Mouse (Mus musculus) liver, embryonic 16.5 days (tissue): ENCODE measurements around the gene Lin52. TPM values are rescaled to one million over a fixed set of nuclear protein-coding genes. Genes with fewer than 3 reads are reported as not detected.

Source experiments
- ATAC-seq: fragments of 200-750 bp; cut with Nextera tagmentation; 2 replicates; pipeline ENCODE4 v1.8.0; 2017; ENCODE audit warnings: low read depth, mild to moderate bottlenecking, moderate number of reproducible peaks, moderate library complexity
- H3K27ac ChIP-seq: fragments of 300-500 bp; sonication (generic); 2 replicates; pipeline ENCODE4 v1.5.1; 2014; ENCODE audit warnings: mild to moderate bottlenecking, low read length
- H3K27me3 ChIP-seq: fragments of 300-500 bp; sonication (generic); 2 replicates; pipeline ENCODE4 v1.6.1; 2014; ENCODE audit warnings: low read depth, low read length, mixed read lengths; ENCODE audit not compliant: control insufficient read depth, insufficient read depth
- H3K36me3 ChIP-seq: fragments of 300-500 bp; sonication (generic); 2 replicates; pipeline ENCODE4 v1.6.1; 2014; ENCODE audit warnings: mild to moderate bottlenecking; ENCODE audit not compliant: control insufficient read depth, insufficient read depth
- H3K4me1 ChIP-seq: fragments of 300-500 bp; sonication (generic); 2 replicates; pipeline ENCODE4 v1.6.1; 2014; ENCODE audit warnings: low read depth, low read length, mixed read lengths; ENCODE audit not compliant: control insufficient read depth
- H3K4me2 ChIP-seq: fragments of 300-500 bp; sonication (generic); 2 replicates; pipeline ENCODE4 v1.6.1; 2014; ENCODE audit warnings: low read depth, low read length, mixed read lengths
- H3K4me3 ChIP-seq: fragments of 300-500 bp; sonication (generic); 2 replicates; pipeline ENCODE4 v1.5.1; 2014; ENCODE audit warnings: low read depth, mild to moderate bottlenecking, low read length
- H3K9ac ChIP-seq: fragments of 300-500 bp; sonication (generic); 2 replicates; pipeline ENCODE4 v1.6.1; 2014; ENCODE audit warnings: low read depth, low read length
- H3K9me3 ChIP-seq: fragments of 300-500 bp; sonication (generic); replicated peaks from 2 replicates; pipeline ENCODE4 v1.6.1; 2016; ENCODE audit warnings: low read length; ENCODE audit not compliant: control insufficient read depth
- WGBS: fragments of 180-500 bp; shearing (Covaris S2); extraction: QIAGEN DNeasy Blood & Tissue Kit; methylation state at CpG from one replicate; pipeline ENCODE4 v1.1.7; 2014; ENCODE audit not compliant: insufficient replicate concordance; 5-methylcytosine and 5-hydroxymethylcytosine counted together
- polyA plus RNA-seq: library from polyadenylated mRNA; unstranded; fragments of >200 nt; fragmentation: Nextera tagmentation; extraction: Ambion mirVana; gene quantifications from 2 replicates; pipeline ENCODE4 v1.2.1, GENCODE M21; 2015

Lin52 gene
- polyA plus RNA-seq, 1 experiment from 2014 or later, result 10.7 TPM

- H3K9me3 ChIP-seq, result no peaks in the 10 kb centered on the region
- under 1% methylated on average over 11 of the region's 11 CpGs for WGBS
- no peak for ATAC-seq
Measured at GRCm38 (mm10) chr12:84451801-84452200, 579 bp downstream of the Lin52 start.

GRCm38 (mm10) chr12:84456911-84457310 lies 5.7 kb downstream of the Lin52 start:
- Histone ChIP-seq H3K36me3 (peaks cover 22% of the 10 kb centered on the region), H3K4me3 (no peak overlapping the region), H3K9me3 (no peaks in the 10 kb centered on the region), H3K4me1 (peaks cover 18% of the 10 kb centered on the region), H3K4me2 (no peak overlapping the region), H3K27ac (no peak overlapping the region), H3K9ac (no peak overlapping the region), H3K27me3 (no peaks in the 10 kb centered on the region)
- WGBS, result 77% methylated on average over 3 of the region's 3 CpGs
- ATAC-seq, result no peak

More at GRCm38 (mm10) chr12:84451801-84452200, 579 bp downstream of the Lin52 start:
- H3K27ac ChIP-seq, result peak overlapping the region; percentile 85
- H3K36me3 ChIP-seq, result no peaks in the 10 kb centered on the region
- H3K4me1 ChIP-seq, result peaks cover 22% of the 10 kb centered on the region
- peak overlapping the region; percentile 91 for H3K4me3 ChIP-seq
- H3K4me2 ChIP-seq, result peak overlapping the region; percentile 76
- no peaks in the 10 kb centered on the region for H3K27me3 ChIP-seq
- peak overlapping the region; percentile 71 for H3K9ac ChIP-seq

- WGBS, result 76% methylated on average over 1 of the region's 1 CpGs
Measured at GRCm38 (mm10) chr12:84459845-84460244, 8.6 kb downstream of the Lin52 start.

GRCm38 (mm10) chr12:84461416-84461815 lies 10.2 kb downstream of the Lin52 start:
- Histone ChIP-seq H3K4me3 (no peak overlapping the region), H3K27ac (no peak overlapping the region), H3K9me3 (no peaks in the 10 kb centered on the region), H3K4me1 (no peaks in the 10 kb centered on the region), H3K36me3 (peaks cover 35% of the 10 kb centered on the region), H3K9ac (no peak overlapping the region), H3K27me3 (no peaks in the 10 kb centered on the region), H3K4me2 (no peak overlapping the region)
- ATAC-seq, result no peak
- 83% methylated on average over 5 of the region's 5 CpGs for WGBS

More at GRCm38 (mm10) chr12:84459845-84460244, 8.6 kb downstream of the Lin52 start:
- H3K4me3 ChIP-seq, result no peak overlapping the region
- H3K4me1 ChIP-seq, result no peaks in the 10 kb centered on the region
- H3K9me3 ChIP-seq, result no peaks in the 10 kb centered on the region
- H3K27me3 ChIP-seq, result no peaks in the 10 kb centered on the region
- H3K27ac ChIP-seq, result no peak overlapping the region
- H3K4me2 ChIP-seq, result no peak overlapping the region
- no peak overlapping the region for H3K9ac ChIP-seq
- peaks cover 34% of the 10 kb centered on the region for H3K36me3 ChIP-seq
- ATAC-seq, result no peak

- Histone ChIP-seq H3K4me1 (no peaks in the 10 kb centered on the region), H3K9ac (no peak overlapping the region), H3K27ac (no peak overlapping the region), H3K9me3 (no peaks in the 10 kb centered on the region), H3K36me3 (peaks cover 35% of the 10 kb centered on the region), H3K4me2 (no peak overlapping the region), H3K27me3 (no peaks in the 10 kb centered on the region), H3K4me3 (no peak overlapping the region)
- 84% methylated on average over 3 of the region's 3 CpGs for WGBS
- ATAC-seq, result no peak
Measured at GRCm38 (mm10) chr12:84462856-84463255, 11.6 kb downstream of the Lin52 start.

- H3K4me1 ChIP-seq, result no peaks in the 10 kb centered on the region
- ATAC-seq, result no peak
- peaks cover 7% of the 10 kb centered on the region for H3K36me3 ChIP-seq
- H3K4me3 ChIP-seq, result no peak overlapping the region
- no peaks in the 10 kb centered on the region for H3K27me3 ChIP-seq
- H3K4me2 ChIP-seq, result no peak overlapping the region
- no peak overlapping the region for H3K27ac ChIP-seq
- no peak overlapping the region for H3K9ac ChIP-seq
- 0% methylated on average over 1 of the region's 1 CpGs for WGBS
- no peaks in the 10 kb centered on the region for H3K9me3 ChIP-seq
Measured at GRCm38 (mm10) chr12:84468701-84469100, 17.5 kb downstream of the Lin52 start.

- H3K27ac ChIP-seq, result no peak overlapping the region
- H3K27me3 ChIP-seq, result no peaks in the 10 kb centered on the region
- no peaks in the 10 kb centered on the region for H3K36me3 ChIP-seq
- no peak overlapping the region for H3K9ac ChIP-seq
- H3K4me2 ChIP-seq, result no peak overlapping the region
- no peaks in the 10 kb centered on the region for H3K4me1 ChIP-seq
- no peak for ATAC-seq
- WGBS, result 76% methylated on average over 7 of the region's 7 CpGs
- no peak overlapping the region for H3K4me3 ChIP-seq
- H3K9me3 ChIP-seq, result no peaks in the 10 kb centered on the region
Measured at GRCm38 (mm10) chr12:84478937-84479336, 27.7 kb downstream of the Lin52 start.

- WGBS, result 62% methylated on average over 2 of the region's 2 CpGs
- Histone ChIP-seq H3K9ac (no peak overlapping the region), H3K36me3 (no peaks in the 10 kb centered on the region), H3K9me3 (no peaks in the 10 kb centered on the region), H3K4me1 (no peaks in the 10 kb centered on the region), H3K4me3 (no peak overlapping the region), H3K27ac (no peak overlapping the region), H3K27me3 (no peaks in the 10 kb centered on the region), H3K4me2 (no peak overlapping the region)
- peak; percentile 71 for ATAC-seq
Measured at GRCm38 (mm10) chr12:84481251-84481650, 30.0 kb downstream of the Lin52 start.

GRCm38 (mm10) chr12:84482778-84483585 lies 31.8 kb downstream of the Lin52 start:
- Histone ChIP-seq H3K27ac (peak overlapping the region; percentile 32; the same call in 1 of the 2 replicates), H3K9ac (no peak overlapping the region), H3K36me3 (no peaks in the 10 kb centered on the region), H3K4me3 (no peak overlapping the region), H3K9me3 (no peaks in the 10 kb centered on the region), H3K4me2 (no peak overlapping the region), H3K27me3 (no peaks in the 10 kb centered on the region), H3K4me1 (no peaks in the 10 kb centered on the region)
- peak; percentile 81 for ATAC-seq
- WGBS, result 75% methylated on average over 14 of the region's 14 CpGs
